Mouse (Mus musculus) liver, postnatal 0 days (tissue): Measurements from ENCODE around the gene Elmod2. TPM values are rescaled to one million over a fixed set of nuclear protein-coding genes. Genes with fewer than 3 reads are reported as not detected.

Source experiments
- ATAC-seq: fragments of 200-750 bp; cut with Nextera tagmentation; 2 replicates; pipeline ENCODE4 v1.8.0; 2017; ENCODE audit warnings: mild to moderate bottlenecking, moderate library complexity
- DNase-seq: peaks from one replicate; pipeline ENCODE4 v3.0.0-alpha.2; 2016
- H3K27ac ChIP-seq: fragments of 300-500 bp; sonication (generic); 2 replicates; pipeline ENCODE4 v1.5.1; 2014; ENCODE audit warnings: antibody characterized with exemption, moderate library complexity, mild to moderate bottlenecking, low read depth
- H3K27me3 ChIP-seq: fragments of 300-500 bp; sonication (generic); 2 replicates; pipeline ENCODE4 v1.6.1; 2014; ENCODE audit warnings: low read length, control low read depth, mixed read lengths; ENCODE audit not compliant: insufficient read depth
- H3K36me3 ChIP-seq: fragments of 300-500 bp; sonication (generic); replicated peaks from 2 replicates; pipeline ENCODE4 v1.6.1; 2014; ENCODE audit warnings: mild to moderate bottlenecking, control low read depth, low read length, moderate library complexity, mixed read lengths; ENCODE audit not compliant: insufficient read depth
- H3K4me1 ChIP-seq: fragments of 300-500 bp; sonication (generic); 2 replicates; pipeline ENCODE4 v1.6.1; 2014; ENCODE audit warnings: antibody characterized with exemption, mild to moderate bottlenecking, control low read depth; ENCODE audit not compliant: insufficient read depth
- H3K4me2 ChIP-seq: fragments of 300-500 bp; sonication (generic); 2 replicates; pipeline ENCODE4 v1.6.1; 2014; ENCODE audit warnings: low read depth, mild to moderate bottlenecking, low read length, moderate library complexity, mixed read lengths
- H3K4me3 ChIP-seq: fragments of 300-500 bp; sonication (generic); 2 replicates; pipeline ENCODE4 v1.5.1; 2014; ENCODE audit warnings: low read depth, low read length
- H3K9ac ChIP-seq: fragments of 300-500 bp; sonication (generic); replicated peaks from 2 replicates; pipeline ENCODE4 v1.6.1; 2014; ENCODE audit warnings: mild to moderate bottlenecking, moderate library complexity
- H3K9me3 ChIP-seq: fragments of 300-500 bp; sonication (generic); 2 replicates; pipeline ENCODE4 v1.6.1; 2016; ENCODE audit warnings: mild to moderate bottlenecking, control low read depth, low read length, mixed read lengths
- CTCF ChIP-seq: sonication (generic); IDR thresholded peaks from 2 replicates; pipeline ENCODE4 v1.5.1; 2016; ENCODE audit warnings: antibody characterized with exemption, low read depth
- EP300 ChIP-seq: IDR thresholded peaks from 2 replicates; pipeline ENCODE4 v1.6.1; 2016; ENCODE audit warnings: antibody characterized with exemption, low read depth, mild to moderate bottlenecking
- WGBS: fragments of 180-500 bp; shearing (Covaris S2); extraction: QIAGEN DNeasy Blood & Tissue Kit; methylation state at CpG from one replicate; pipeline ENCODE4 v1.1.7; 2014; ENCODE audit not compliant: insufficient replicate concordance; 5-methylcytosine and 5-hydroxymethylcytosine counted together
- polyA plus RNA-seq: library from polyadenylated mRNA; unstranded; fragments of >200 nt; fragmentation: Nextera tagmentation; extraction: Ambion mirVana; gene quantifications from 2 replicates; pipeline ENCODE4 v1.2.1, GENCODE M21; 2015

Elmod2 gene
- polyA plus RNA-seq = 3.4 and 4.0 TPM in 2 replicates

- DNase-seq (peak; percentile 98), ATAC-seq (peak; percentile 99)
- Histone ChIP-seq H3K9me3 (no peaks in the 10 kb centered on the region), H3K4me1 (peaks cover 6% of the 10 kb centered on the region; the same call in 1 of the 2 replicates), H3K27ac (peak within 1 kb of the TSS; percentile 80), H3K27me3 (no peaks in the 10 kb centered on the region), H3K36me3 (peaks cover 9% of the 10 kb centered on the region), H3K9ac (peak within 1 kb of the TSS; percentile 86), H3K4me3 (peak within 1 kb of the TSS; percentile 97), H3K4me2 (peak within 1 kb of the TSS; percentile 96)
- no peak for TF ChIP-seq CTCF
- no peak for TF ChIP-seq EP300
- 2% methylated on average over 74 of the region's 85 CpGs for WGBS
Observed at GRCm38 (mm10) chr8:83331899-83332697, at the start of gene Elmod2. Gene Elmod2 (minus strand): TSS chr8:83332486.

DNA sequence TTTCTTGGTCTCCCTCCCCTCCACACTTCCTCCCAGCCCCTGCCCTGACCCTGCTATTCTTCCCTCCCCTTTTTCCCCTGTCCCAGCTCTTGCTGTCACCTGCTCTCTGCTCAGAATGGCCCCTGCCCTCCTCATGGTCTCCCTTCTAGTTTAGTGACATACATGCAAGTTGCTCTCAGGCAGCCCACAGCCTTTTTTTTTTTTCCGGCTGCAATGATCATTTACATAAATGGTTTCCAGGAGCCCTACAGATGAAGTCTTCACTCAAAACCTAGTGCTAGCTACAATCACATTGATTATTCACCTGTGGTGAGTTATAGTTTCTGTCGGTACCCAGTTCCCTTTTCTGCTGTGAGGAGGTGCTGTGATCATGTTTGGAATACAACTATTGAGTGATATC is 48.7 kb upstream of the Elmod2 start:
- Histone ChIP-seq H3K4me2 (no peak overlapping the region), H3K4me1 (no peaks in the 10 kb centered on the region), H3K27me3 (no peaks in the 10 kb centered on the region), H3K9ac (no peak overlapping the region), H3K36me3 (no peaks in the 10 kb centered on the region), H3K27ac (no peak overlapping the region), H3K9me3 (no peaks in the 10 kb centered on the region), H3K4me3 (no peak overlapping the region)
- DNase-seq = no peak
- TF ChIP-seq EP300 (no peak), CTCF (no peak)
- no peak for ATAC-seq
- 70% methylated on average over 2 of the region's 2 CpGs for WGBS

GRCm38 (mm10) chr8:83380141-83380540 is 47.9 kb upstream of the Elmod2 start:
- Histone ChIP-seq H3K4me1 (no peaks in the 10 kb centered on the region), H3K4me3 (no peak overlapping the region), H3K4me2 (no peak overlapping the region), H3K36me3 (no peaks in the 10 kb centered on the region), H3K9ac (no peak overlapping the region), H3K9me3 (no peaks in the 10 kb centered on the region), H3K27me3 (no peaks in the 10 kb centered on the region), H3K27ac (no peak overlapping the region)
- ATAC-seq (no peak), DNase-seq (no peak)
- WGBS = 46% methylated on average over 4 of the region's 4 CpGs
- TF ChIP-seq CTCF = no peak
- TF ChIP-seq EP300 = no peak

- Histone ChIP-seq H3K9ac (no peak overlapping the region), H3K27ac (no peak overlapping the region), H3K4me2 (no peak overlapping the region), H3K27me3 (no peaks in the 10 kb centered on the region), H3K4me3 (no peak overlapping the region), H3K9me3 (no peaks in the 10 kb centered on the region), H3K4me1 (no peaks in the 10 kb centered on the region), H3K36me3 (no peaks in the 10 kb centered on the region)
- ATAC-seq (no peak), DNase-seq (no peak)
- TF ChIP-seq CTCF (no peak), EP300 (no peak)
Observed at GRCm38 (mm10) chr8:83377231-83377630, 44.9 kb upstream of the Elmod2 start.

GRCm38 (mm10) chr8:83363156-83363769 is 31.0 kb upstream of the Elmod2 start:
- DNase-seq = no peak

DNA sequence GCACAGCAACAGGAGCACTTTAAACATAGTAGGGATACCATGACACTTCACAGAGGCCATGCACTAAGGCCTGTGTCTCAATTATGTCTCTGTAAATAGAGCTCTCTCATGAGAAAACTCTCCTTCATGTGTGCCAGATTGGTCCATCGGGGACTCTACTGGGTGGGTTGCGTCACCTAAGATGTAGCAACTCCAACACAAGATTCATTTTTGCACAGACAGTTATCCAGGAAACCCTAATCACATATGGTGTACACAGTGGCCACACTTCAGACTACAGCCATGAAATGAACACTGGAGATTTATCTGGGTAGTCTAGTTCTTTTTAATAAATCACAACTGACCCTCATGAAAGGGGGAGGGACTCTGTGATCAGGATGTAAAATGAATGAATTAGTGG is 19.0 kb upstream of the Elmod2 start:
- Histone ChIP-seq H3K9me3 (no peaks in the 10 kb centered on the region), H3K4me2 (no peak overlapping the region), H3K4me1 (no peaks in the 10 kb centered on the region), H3K27ac (no peak overlapping the region), H3K27me3 (0 out of 2 replicates have a peak, but pooled peaks cover 2% of the 10 kb centered on the region), H3K4me3 (no peak overlapping the region), H3K9ac (no peak overlapping the region), H3K36me3 (no peaks in the 10 kb centered on the region)
- WGBS = 74% methylated on average over 2 of the region's 2 CpGs
- ATAC-seq (no peak), DNase-seq (no peak)
- no peak for TF ChIP-seq EP300

More at GRCm38 (mm10) chr8:83363156-83363769, 31.0 kb upstream of the Elmod2 start:
- no peaks in the 10 kb centered on the region for H3K4me1 ChIP-seq
- H3K36me3 ChIP-seq = no peaks in the 10 kb centered on the region
- no peak overlapping the region for H3K4me2 ChIP-seq
- no peak for ATAC-seq
- TF ChIP-seq EP300 (no peak), CTCF (no peak)
- no peaks in the 10 kb centered on the region for H3K27me3 ChIP-seq
- no peak overlapping the region for H3K4me3 ChIP-seq
- no peak overlapping the region for H3K9ac ChIP-seq
- H3K27ac ChIP-seq = no peak overlapping the region
- 72% methylated on average over 7 of the region's 7 CpGs for WGBS
- H3K9me3 ChIP-seq = no peaks in the 10 kb centered on the region
